Mouse (Mus musculus) MEL (cell line): ENCODE results near the gene Glce. TPM values are rescaled to one million over a fixed set of nuclear protein-coding genes. Genes with fewer than 3 reads are reported as not detected.

ENCODE experiments used
- DNase-seq: peaks from one replicate; pipeline ENCODE4 v3.0.0; 2011; ENCODE audit warnings: low read depth, low spot score
- H3K27ac ChIP-seq: 2 replicates; pipeline ENCODE4 v1.5.1; 2012; ENCODE audit warnings: low read depth, mild to moderate bottlenecking, control low read depth, low read length, moderate library complexity; ENCODE audit not compliant: control insufficient read depth
- H3K27me3 ChIP-seq, 2 experiments: fragments of 150-350 bp in 1 of 2; sonication (generic) in 1 of 2; 2 replicates each; pipeline ENCODE4 v1.6.1; 2012; ENCODE audit warnings: low read length in 2 of 2, mild to moderate bottlenecking in 2 of 2, improper control_type of control experiment in 1 of 2, moderate library complexity in 1 of 2; ENCODE audit not compliant: insufficient read depth in 2 of 2, control insufficient read depth in 1 of 2
- H3K36me3 ChIP-seq, 2 experiments: 2 replicates each; pipeline ENCODE4 v1.6.1; 2012 to 2014; ENCODE audit warnings: low read length in 2 of 2, improper control_type of control experiment in 1 of 2, inconsistent platforms in 1 of 2, mild to moderate bottlenecking in 1 of 2; ENCODE audit not compliant: insufficient read depth in 2 of 2, control insufficient read depth in 1 of 2
- H3K4me1 ChIP-seq, 2 experiments: fragments of 150-350 bp in 1 of 2; sonication (generic) in 1 of 2; 2 replicates each; pipeline ENCODE4 v1.6.1; 2012; ENCODE audit warnings: low read length in 2 of 2, improper control_type of control experiment in 1 of 2, mild to moderate bottlenecking in 1 of 2; ENCODE audit not compliant: insufficient read depth in 2 of 2, control insufficient read depth in 1 of 2
- H3K4me3 ChIP-seq, 2 experiments: fragments of 150-350 bp in 1 of 2; sonication (generic) in 1 of 2; 2 replicates each; pipeline ENCODE4 v1.5.1; 2012; ENCODE audit warnings: low read depth in 2 of 2, low read length in 2 of 2, mild to moderate bottlenecking in 2 of 2, moderate library complexity in 2 of 2, control low read depth in 1 of 2, improper control_type of control experiment in 1 of 2; ENCODE audit not compliant: control insufficient read depth in 1 of 2, insufficient read depth in 1 of 2
- H3K79me2 ChIP-seq: 2 replicates; pipeline ENCODE4 v1.6.1; 2012; ENCODE audit warnings: mild to moderate bottlenecking, low read length, moderate library complexity; ENCODE audit not compliant: control insufficient read depth, poor library complexity, insufficient read depth
- H3K9ac ChIP-seq: 2 replicates; pipeline ENCODE4 v1.6.1; 2012; ENCODE audit warnings: low read depth, mild to moderate bottlenecking, control low read depth, low read length, moderate library complexity; ENCODE audit not compliant: control insufficient read depth, poor library complexity, severe bottlenecking
- H3K9me3 ChIP-seq: fragments of 150-350 bp; sonication (generic); replicated peaks from 2 replicates; pipeline ENCODE4 v1.6.1; 2012; ENCODE audit warnings: mild to moderate bottlenecking, low read length, improper control_type of control experiment, moderate library complexity; ENCODE audit not compliant: insufficient read depth
- BHLHE40 ChIP-seq: IDR thresholded peaks from 2 replicates; pipeline ENCODE4 v1.6.1; 2012; ENCODE audit warnings: low read depth, mild to moderate bottlenecking, inconsistent platforms, low read length, improper control_type of control experiment, borderline replicate concordance
- CTCF ChIP-seq, 3 experiments: IDR thresholded peaks in 2 of 3; conservative IDR thresholded peaks in 1 of 3; 2 replicates each; pipeline ENCODE4 v1.5.1; 2011 to 2012; ENCODE audit warnings: low read length in 3 of 3, low read depth in 2 of 3, mild to moderate bottlenecking in 2 of 3, improper control_type of control experiment in 1 of 3, inconsistent platforms in 1 of 3, mixed read lengths in 1 of 3, moderate library complexity in 1 of 3; ENCODE audit not compliant: control insufficient read depth in 1 of 3, insufficient read depth in 1 of 3, poor library complexity in 1 of 3, severe bottlenecking in 1 of 3
- ELF1 ChIP-seq: IDR thresholded peaks from 2 replicates; pipeline ENCODE4 v1.6.1; 2014; ENCODE audit warnings: low read depth, mild to moderate bottlenecking, inconsistent platforms, low read length, improper control_type of control experiment, moderate library complexity
- ETS1 ChIP-seq: IDR thresholded peaks from 2 replicates; pipeline ENCODE4 v1.6.1; 2012; ENCODE audit warnings: low read depth, mild to moderate bottlenecking, inconsistent platforms, low read length, improper control_type of control experiment, moderate library complexity
- GABPA ChIP-seq: IDR thresholded peaks from 2 replicates; pipeline ENCODE4 v1.6.1; 2012; ENCODE audit warnings: low read depth, mild to moderate bottlenecking, inconsistent platforms, low read length, improper control_type of control experiment, moderate library complexity
- GATA1 ChIP-seq: IDR thresholded peaks from 2 replicates; pipeline ENCODE4 v1.6.1; 2011; ENCODE audit warnings: low read depth, low read length, improper control_type of control experiment
- HCFC1 ChIP-seq: IDR thresholded peaks from 2 replicates; pipeline ENCODE4 v1.6.1; 2012; ENCODE audit warnings: low read depth, mild to moderate bottlenecking, inconsistent platforms, low read length, improper control_type of control experiment, moderate library complexity
- MAX ChIP-seq: IDR thresholded peaks from 2 replicates; pipeline ENCODE4 v1.6.1; 2011; ENCODE audit warnings: low read length, improper control_type of control experiment
- MAZ ChIP-seq: IDR thresholded peaks from 2 replicates; pipeline ENCODE4 v1.6.1; 2012; ENCODE audit warnings: low read depth, mild to moderate bottlenecking, inconsistent platforms, low read length, improper control_type of control experiment
- MEF2A ChIP-seq: IDR thresholded peaks from 2 replicates; pipeline ENCODE4 v1.6.1; 2014; ENCODE audit warnings: low read depth, mild to moderate bottlenecking, inconsistent platforms, low read length, improper control_type of control experiment; ENCODE audit not compliant: poor library complexity, insufficient replicate concordance, severe bottlenecking; ENCODE audit errors: extremely low read depth
- MXI1 ChIP-seq: IDR thresholded peaks from 2 replicates; pipeline ENCODE4 v1.6.1; 2011; ENCODE audit warnings: mild to moderate bottlenecking, low read depth, low read length, improper control_type of control experiment
- NELFE ChIP-seq: IDR thresholded peaks from 2 replicates; pipeline ENCODE4 v1.6.1; 2011; ENCODE audit warnings: low read depth, low read length, improper control_type of control experiment
- NRF1 ChIP-seq: IDR thresholded peaks from 2 replicates; pipeline ENCODE4 v1.6.1; 2014; ENCODE audit warnings: low read depth, mild to moderate bottlenecking, inconsistent platforms, low read length, improper control_type of control experiment, moderate library complexity; ENCODE audit not compliant: poor library complexity, insufficient read depth, severe bottlenecking
- POLR2AphosphoS5 ChIP-seq: IDR thresholded peaks from 2 replicates; pipeline ENCODE4 v1.6.1; 2012; ENCODE audit warnings: low read depth, borderline replicate concordance, mild to moderate bottlenecking, inconsistent platforms, low read length, moderate library complexity, mixed read lengths
- RAD21 ChIP-seq: IDR thresholded peaks from 2 replicates; pipeline ENCODE4 v1.6.1; 2011; ENCODE audit warnings: mild to moderate bottlenecking, low read depth, low read length, improper control_type of control experiment
- RCOR1 ChIP-seq: IDR thresholded peaks from 2 replicates; pipeline ENCODE4 v1.6.1; 2012; ENCODE audit warnings: low read depth, mild to moderate bottlenecking, inconsistent platforms, low read length, improper control_type of control experiment
- SMC3 ChIP-seq: IDR thresholded peaks from 2 replicates; pipeline ENCODE4 v1.6.1; 2011; ENCODE audit warnings: low read depth, low read length, improper control_type of control experiment
- TBP ChIP-seq: IDR thresholded peaks from 2 replicates; pipeline ENCODE4 v1.8.0; 2011; ENCODE audit warnings: low read depth, low read length, improper control_type of control experiment
- TCF12 ChIP-seq: IDR thresholded peaks from 2 replicates; pipeline ENCODE4 v1.6.1; 2014; ENCODE audit warnings: low read depth, mild to moderate bottlenecking, inconsistent platforms, low read length, improper control_type of control experiment, moderate library complexity
- ZC3H11A ChIP-seq: IDR thresholded peaks from 2 replicates; pipeline ENCODE4 v1.6.1; 2012; ENCODE audit warnings: low read depth, mild to moderate bottlenecking, inconsistent platforms, low read length, improper control_type of control experiment
- ZMIZ1 ChIP-seq: IDR thresholded peaks from 2 replicates; pipeline ENCODE4 v1.6.1; 2012; ENCODE audit warnings: low read depth, mild to moderate bottlenecking, inconsistent platforms, low read length, improper control_type of control experiment, moderate library complexity
- ZNF384 ChIP-seq: IDR thresholded peaks from 2 replicates; pipeline ENCODE4 v1.6.1; 2012; ENCODE audit warnings: low read depth, mild to moderate bottlenecking, inconsistent platforms, low read length, improper control_type of control experiment
- polyA plus RNA-seq, 2 experiments: library from polyadenylated mRNA; stranded (reverse) in 1 of 2; unstranded in 1 of 2; fragments of >175 nt in 1 of 2; fragments of >200 nt in 1 of 2; gene quantifications; 2 replicates each; pipeline versions ENCODE4 v1.2.1 to v1.2.4; 2012; ENCODE audit warnings: low replicate concordance in 2 of 2, low read depth in 1 of 2; ENCODE audit not compliant: insufficient read length in 2 of 2, insufficient read depth in 1 of 2, missing spikeins in 1 of 2
- total RNA-seq: library from RNA; depleted of rRNA; stranded (reverse); fragments of 300-350 nt; gene quantifications from 2 replicates; pipeline ENCODE4 v1.2.3, GENCODE M21; 2012

Glce gene
- total and polyA plus RNA-seq, 3 experiments = 9.2 to 12.2 TPM; not detected in 1

DNA sequence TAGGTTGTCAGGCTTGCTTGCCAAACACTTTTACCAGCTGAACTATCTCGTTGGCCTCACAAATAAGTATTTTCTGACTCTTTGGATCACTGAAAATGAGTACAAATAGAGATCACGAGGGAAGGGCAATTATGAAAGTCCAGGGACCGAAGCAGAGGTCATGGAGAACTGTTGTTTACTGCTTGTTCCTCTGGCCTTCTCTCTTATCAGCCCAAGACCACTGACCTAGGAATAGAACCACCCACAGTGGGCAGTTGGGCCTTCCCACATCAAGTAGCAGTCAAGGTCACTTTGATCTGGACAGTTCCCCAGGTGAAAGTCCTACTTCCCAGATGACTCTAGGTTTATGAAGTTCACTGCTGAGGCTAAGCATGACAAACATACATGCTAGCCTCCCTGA lies 80.3 kb downstream of the Glce start:
- TF ChIP-seq SMC3 (no peak), ELF1 (no peak), ZMIZ1 (no peak), ZNF384 (no peak), MXI1 (no peak), MAX (no peak), POLR2AphosphoS5 (no peak), GABPA (no peak), NELFE (no peak), RAD21 (no peak), NRF1 (no peak), ZC3H11A (no peak), TBP (no peak), ETS1 (no peak), GATA1 (no peak), BHLHE40 (no peak), MAZ (no peak), TCF12 (no peak), MEF2A (no peak), HCFC1 (no peak)
- H3K4me1 ChIP-seq = no peaks in the 10 kb centered on the region
- DNase-seq = no peak
- no peaks in the 10 kb centered on the region for H3K9me3 ChIP-seq
- no peaks in the 10 kb centered on the region for H3K79me2 ChIP-seq
- no peak overlapping the region for H3K27ac ChIP-seq
- H3K9ac ChIP-seq = no peak overlapping the region
- H3K4me3 ChIP-seq = no peak overlapping the region
- H3K36me3 ChIP-seq = no peaks in the 10 kb centered on the region
- peaks cover 0 to 11% of the 10 kb centered on the region in 2 experiments; a peak in 3 of 4 replicates for H3K27me3 ChIP-seq

GRCm38 (mm10) chr9:62040008-62040608 lies 82.3 kb downstream of the Glce start:
- Histone ChIP-seq H3K27ac (no peak overlapping the region), H3K4me3 (no peak overlapping the region), H3K27me3 (peaks cover 0 to 9% of the 10 kb centered on the region in 2 experiments; a peak in 3 of 4 replicates), H3K79me2 (no peaks in the 10 kb centered on the region), H3K4me1 (no peaks in the 10 kb centered on the region), H3K9ac (no peak overlapping the region), H3K9me3 (no peaks in the 10 kb centered on the region), H3K36me3 (no peaks in the 10 kb centered on the region)
- no peak for TF ChIP-seq RCOR1
- TF ChIP-seq BHLHE40 = 0 out of 2 replicates have a peak, but pooled peaks have one; percentile 16
- TF ChIP-seq SMC3 = peak; percentile 99
- peak; percentile 94 for TF ChIP-seq ZC3H11A
- TF ChIP-seq RAD21 = peak; percentile 92
- TF ChIP-seq CTCF (IDR thresholded peaks at IDR 0.05 in 2 of 3, conservative IDR thresholded peaks at IDR 0.05 in 1 of 3; ENCODE audit: control insufficient read depth in 1 of 3, insufficient read depth in 1 of 3, low read depth in 2 of 3, low read length in 3 of 3, poor library complexity in 1 of 3, severe bottlenecking in 1 of 3) = peak; percentile 91 to 98 (median 97)
- DNase-seq = peak; percentile 75
